Mouse (Mus musculus) hindbrain, embryonic 16.5 days (tissue): ENCODE data around the gene Mtx1. TPM values are rescaled to one million over a fixed set of nuclear protein-coding genes. Genes with fewer than 3 reads are reported as not detected.

ENCODE experiments used
- ATAC-seq: fragments of 200-750 bp; cut with Nextera tagmentation; 2 replicates; pipeline ENCODE4 v1.8.0; 2017; ENCODE audit warnings: moderate TSS enrichment, moderate library complexity
- H3K27ac ChIP-seq: fragments of 300-500 bp; sonication (generic); 2 replicates; pipeline ENCODE4 v1.5.1; 2014; ENCODE audit warnings: low read depth, mild to moderate bottlenecking, control low read depth, low read length, moderate library complexity
- H3K27me3 ChIP-seq: fragments of 300-500 bp; sonication (generic); replicated peaks from 2 replicates; pipeline ENCODE4 v1.6.1; 2014; ENCODE audit warnings: low read length; ENCODE audit not compliant: control insufficient read depth, insufficient read depth
- H3K36me3 ChIP-seq: fragments of 300-500 bp; sonication (generic); 2 replicates; pipeline ENCODE4 v1.6.1; 2014; ENCODE audit warnings: mild to moderate bottlenecking, low read length, moderate library complexity, mixed read lengths; ENCODE audit not compliant: control insufficient read depth, insufficient read depth
- H3K4me1 ChIP-seq: fragments of 300-500 bp; sonication (generic); 2 replicates; pipeline ENCODE4 v1.6.1; 2014; ENCODE audit warnings: low read depth, low read length; ENCODE audit not compliant: control insufficient read depth, insufficient read depth
- H3K4me2 ChIP-seq: fragments of 300-500 bp; sonication (generic); 2 replicates; pipeline ENCODE4 v1.6.1; 2014; ENCODE audit warnings: mild to moderate bottlenecking, low read length, control low read depth, moderate library complexity
- H3K4me3 ChIP-seq: fragments of 300-500 bp; sonication (generic); 2 replicates; pipeline ENCODE4 v1.5.1; 2014; ENCODE audit warnings: mild to moderate bottlenecking, low read length, control low read depth, moderate library complexity
- H3K9ac ChIP-seq: fragments of 300-500 bp; sonication (generic); 2 replicates; pipeline ENCODE4 v1.6.1; 2014; ENCODE audit warnings: low read depth, mild to moderate bottlenecking, control low read depth, low read length, moderate library complexity
- H3K9me3 ChIP-seq: fragments of 300-500 bp; sonication (generic); 2 replicates; pipeline ENCODE4 v1.6.1; 2014; ENCODE audit warnings: mild to moderate bottlenecking, low read length, moderate library complexity; ENCODE audit not compliant: control insufficient read depth
- WGBS: fragments of 180-500 bp; shearing (Covaris S2); extraction: QIAGEN DNeasy Blood & Tissue Kit; methylation state at CpG from one replicate; pipeline ENCODE4 v1.1.7; 2014; 5-methylcytosine and 5-hydroxymethylcytosine counted together
- polyA plus RNA-seq: library from polyadenylated mRNA; unstranded; fragments of >200 nt; fragmentation: Nextera tagmentation; extraction: Ambion mirVana; gene quantifications from 2 replicates; pipeline ENCODE4 v1.2.1, GENCODE M21; 2015

Gene Mtx1
- polyA plus RNA-seq, 1 experiment from 2014 or later: 166 TPM

GRCm38 (mm10) chr3:89244982-89245687, 18.2 kb upstream of the Mtx1 start:
- Histone ChIP-seq H3K9ac (peak overlapping the region; percentile 79), H3K9me3 (no peaks in the 10 kb centered on the region), H3K27me3 (no peaks in the 10 kb centered on the region), H3K4me1 (peaks cover 29% of the 10 kb centered on the region), H3K4me3 (peak overlapping the region; percentile 74), H3K36me3 (peaks cover 17% of the 10 kb centered on the region), H3K4me2 (peak overlapping the region; percentile 92), H3K27ac (peak overlapping the region; percentile 95)
- WGBS: 1% methylated on average over 21 of the region's 26 CpGs
- peak; percentile 62 for ATAC-seq

GRCm38 (mm10) chr3:89244158-89244981, 17.5 kb upstream of the Mtx1 start:
- WGBS: 8% methylated on average over 25 of the region's 25 CpGs
- peaks cover 29% of the 10 kb centered on the region for H3K4me1 ChIP-seq

GRCm38 (mm10) chr3:89243609-89244008, 16.7 kb upstream of the Mtx1 start:
- 11% methylated on average over 14 of the region's 14 CpGs for WGBS
- Histone ChIP-seq H3K4me2 (peak overlapping the region; percentile 92), H3K27ac (no peak overlapping the region), H3K36me3 (peaks cover 29% of the 10 kb centered on the region), H3K9me3 (no peaks in the 10 kb centered on the region), H3K4me1 (peaks cover 29% of the 10 kb centered on the region), H3K9ac (peak overlapping the region; percentile 79), H3K4me3 (peak overlapping the region; percentile 74), H3K27me3 (no peaks in the 10 kb centered on the region)
- ATAC-seq: no peak

More at GRCm38 (mm10) chr3:89244158-89244981, 17.5 kb upstream of the Mtx1 start:
- no peaks in the 10 kb centered on the region for H3K27me3 ChIP-seq
- peak; percentile 46 for ATAC-seq
- peaks cover 22% of the 10 kb centered on the region for H3K36me3 ChIP-seq
- H3K4me3 ChIP-seq: peak overlapping the region; percentile 74
- H3K4me2 ChIP-seq: peak overlapping the region; percentile 92
- no peaks in the 10 kb centered on the region for H3K9me3 ChIP-seq
- peak overlapping the region; percentile 79 for H3K9ac ChIP-seq
- peak overlapping the region; percentile 95 for H3K27ac ChIP-seq

- ATAC-seq: no peak
- Histone ChIP-seq H3K4me1 (peaks cover 26% of the 10 kb centered on the region), H3K4me2 (no peak overlapping the region), H3K27me3 (no peaks in the 10 kb centered on the region), H3K9me3 (no peaks in the 10 kb centered on the region), H3K4me3 (no peak overlapping the region), H3K9ac (no peak overlapping the region), H3K27ac (no peak overlapping the region), H3K36me3 (peaks cover 41% of the 10 kb centered on the region)
- WGBS: 66% methylated on average over 9 of the region's 9 CpGs
Observed at GRCm38 (mm10) chr3:89242331-89242895, 15.5 kb upstream of the Mtx1 start.

GRCm38 (mm10) chr3:89238494-89238893, 11.6 kb upstream of the Mtx1 start:
- peaks cover 68% of the 10 kb centered on the region for H3K36me3 ChIP-seq
- H3K9ac ChIP-seq: no peak overlapping the region
- H3K27me3 ChIP-seq: no peaks in the 10 kb centered on the region
- no peak overlapping the region for H3K4me2 ChIP-seq
- 74% methylated on average over 8 of the region's 12 CpGs for WGBS
- ATAC-seq: no peak
- no peak overlapping the region for H3K4me3 ChIP-seq
- H3K4me1 ChIP-seq: peaks cover 8% of the 10 kb centered on the region
- H3K27ac ChIP-seq: no peak overlapping the region
- no peaks in the 10 kb centered on the region for H3K9me3 ChIP-seq

- WGBS: 92% methylated on average over 21 of the region's 21 CpGs
- Histone ChIP-seq H3K27me3 (no peaks in the 10 kb centered on the region), H3K4me1 (peaks cover 5% of the 10 kb centered on the region; the same call in 1 of the 2 replicates), H3K9ac (no peak overlapping the region), H3K4me3 (no peak overlapping the region), H3K36me3 (peaks cover 73% of the 10 kb centered on the region), H3K27ac (no peak overlapping the region), H3K9me3 (no peaks in the 10 kb centered on the region), H3K4me2 (no peak overlapping the region)
- ATAC-seq: no peak
Observed at GRCm38 (mm10) chr3:89237682-89238081, 10.8 kb upstream of the Mtx1 start.

GRCm38 (mm10) chr3:89236516-89236915, 9.6 kb upstream of the Mtx1 start:
- Histone ChIP-seq H3K4me3 (no peak overlapping the region), H3K4me1 (no peaks in the 10 kb centered on the region; the same call in 1 of the 2 replicates), H3K4me2 (no peak overlapping the region), H3K9me3 (no peaks in the 10 kb centered on the region), H3K27ac (no peak overlapping the region), H3K9ac (no peak overlapping the region), H3K36me3 (peaks cover 64% of the 10 kb centered on the region), H3K27me3 (no peaks in the 10 kb centered on the region)
- ATAC-seq: no peak
- WGBS: 96% methylated on average over 10 of the region's 10 CpGs

- Histone ChIP-seq H3K4me2 (no peak overlapping the region), H3K36me3 (peaks cover 44% of the 10 kb centered on the region), H3K27me3 (no peaks in the 10 kb centered on the region), H3K9ac (no peak overlapping the region), H3K4me1 (peaks cover 4% of the 10 kb centered on the region), H3K4me3 (no peak overlapping the region), H3K9me3 (no peaks in the 10 kb centered on the region), H3K27ac (no peak overlapping the region)
- no peak for ATAC-seq
- 74% methylated on average over 14 of the region's 14 CpGs for WGBS
Observed at GRCm38 (mm10) chr3:89233562-89234110, 6.7 kb upstream of the Mtx1 start.

- no peak overlapping the region for H3K4me2 ChIP-seq
- ATAC-seq: no peak
- 80% methylated on average over 6 of the region's 6 CpGs for WGBS
- H3K4me1 ChIP-seq: peaks cover 14% of the 10 kb centered on the region
- no peak overlapping the region for H3K27ac ChIP-seq
- no peaks in the 10 kb centered on the region for H3K27me3 ChIP-seq
- H3K9me3 ChIP-seq: no peaks in the 10 kb centered on the region
- no peak overlapping the region for H3K4me3 ChIP-seq
- no peak overlapping the region for H3K9ac ChIP-seq
- H3K36me3 ChIP-seq: peaks cover 35% of the 10 kb centered on the region
Observed at GRCm38 (mm10) chr3:89232614-89233013, 5.7 kb upstream of the Mtx1 start.
